Mouse (Mus musculus) limb, embryonic 12.5 days (tissue): ENCODE results near the gene Arpp21. TPM values are rescaled to one million over a fixed set of nuclear protein-coding genes. Genes with fewer than 3 reads are reported as not detected.

Experiments used
- ATAC-seq: fragments of 200-750 bp; cut with Nextera tagmentation; 2 replicates; pipeline ENCODE4 v1.8.0; 2017; ENCODE audit warnings: low read depth, moderate TSS enrichment; ENCODE audit not compliant: insufficient number of reproducible peaks, insufficient read depth, low FRiP score, low TSS enrichment
- H3K27ac ChIP-seq: fragments of 300-500 bp; sonication (generic); 2 replicates; pipeline ENCODE4 v1.5.1; 2016; ENCODE audit warnings: mild to moderate bottlenecking, moderate library complexity
- H3K27me3 ChIP-seq: fragments of 300-500 bp; sonication (generic); 2 replicates; pipeline ENCODE4 v1.6.1; 2016; ENCODE audit warnings: mild to moderate bottlenecking, moderate library complexity
- H3K36me3 ChIP-seq: fragments of 300-500 bp; sonication (generic); 2 replicates; pipeline ENCODE4 v1.6.1; 2016; ENCODE audit warnings: mild to moderate bottlenecking, moderate library complexity
- H3K4me1 ChIP-seq: fragments of 300-500 bp; sonication (generic); replicated peaks from 2 replicates; pipeline ENCODE4 v1.6.1; 2016
- H3K4me2 ChIP-seq: fragments of 300-500 bp; sonication (generic); 2 replicates; pipeline ENCODE4 v1.6.1; 2016; ENCODE audit warnings: mild to moderate bottlenecking, moderate library complexity
- H3K4me3 ChIP-seq: fragments of 300-500 bp; sonication (generic); replicated peaks from 2 replicates; pipeline ENCODE4 v1.5.1; 2016; ENCODE audit warnings: mild to moderate bottlenecking
- H3K9ac ChIP-seq: fragments of 300-500 bp; sonication (generic); replicated peaks from 2 replicates; pipeline ENCODE4 v1.6.1; 2016; ENCODE audit warnings: mild to moderate bottlenecking, moderate library complexity
- H3K9me3 ChIP-seq: fragments of 300-500 bp; sonication (generic); 2 replicates; pipeline ENCODE4 v1.6.1; 2016; ENCODE audit warnings: mild to moderate bottlenecking, moderate library complexity
- WGBS: fragments of 180-500 bp; shearing (Covaris S2); methylation state at CpG from one replicate; pipeline ENCODE4 v1.1.7; 2016; 5-methylcytosine and 5-hydroxymethylcytosine counted together
- polyA plus RNA-seq: library from polyadenylated mRNA; unstranded; fragments of >200 nt; fragmentation: Nextera tagmentation; extraction: Ambion mirVana; gene quantifications from 2 replicates; pipeline ENCODE4 v1.2.1, GENCODE M21; 2016

Arpp21 gene
- polyA plus RNA-seq, 1 experiment from 2014 or later = 11.9 TPM

- WGBS = 73% methylated on average over 4 of the region's 4 CpGs
- ATAC-seq = no peak
- H3K27ac ChIP-seq = no peak overlapping the region
- H3K4me3 ChIP-seq = no peak overlapping the region
- H3K27me3 ChIP-seq = no peaks in the 10 kb centered on the region
- no peaks in the 10 kb centered on the region for H3K4me1 ChIP-seq
- H3K4me2 ChIP-seq = no peak overlapping the region
- H3K9me3 ChIP-seq = no peaks in the 10 kb centered on the region
- H3K36me3 ChIP-seq = no peaks in the 10 kb centered on the region
- no peak overlapping the region for H3K9ac ChIP-seq
Measured at GRCm38 (mm10) chr9:112249753-112250152, 14.0 kb upstream of the Arpp21 start.

GRCm38 (mm10) chr9:112247183-112247582, 11.4 kb upstream of the Arpp21 start:
- WGBS = 71% methylated on average over 2 of the region's 2 CpGs
- no peaks in the 10 kb centered on the region for H3K9me3 ChIP-seq
- ATAC-seq = no peak

GRCm38 (mm10) chr9:112238168-112238567, 2.4 kb upstream of the Arpp21 start:
- Histone ChIP-seq H3K9ac (no peak overlapping the region), H3K27ac (no peak overlapping the region), H3K4me1 (peaks cover 16% of the 10 kb centered on the region), H3K9me3 (no peaks in the 10 kb centered on the region), H3K27me3 (peaks cover 50% of the 10 kb centered on the region), H3K4me3 (no peak overlapping the region), H3K36me3 (no peaks in the 10 kb centered on the region), H3K4me2 (no peak overlapping the region)
- no peak for ATAC-seq
- WGBS = 86% methylated on average over 9 of the region's 9 CpGs

More at GRCm38 (mm10) chr9:112247183-112247582, 11.4 kb upstream of the Arpp21 start:
- H3K4me1 ChIP-seq = no peaks in the 10 kb centered on the region
- H3K27ac ChIP-seq = no peak overlapping the region
- H3K9ac ChIP-seq = no peak overlapping the region
- H3K36me3 ChIP-seq = no peaks in the 10 kb centered on the region
- H3K27me3 ChIP-seq = no peaks in the 10 kb centered on the region
- no peak overlapping the region for H3K4me3 ChIP-seq
- no peak overlapping the region for H3K4me2 ChIP-seq

GRCm38 (mm10) chr9:112236551-112236950, 813 bp upstream of the Arpp21 start:
- Histone ChIP-seq H3K27me3 (peaks cover 65% of the 10 kb centered on the region), H3K9ac (no peak overlapping the region), H3K4me3 (no peak overlapping the region), H3K27ac (no peak overlapping the region), H3K4me1 (peaks cover 16% of the 10 kb centered on the region), H3K4me2 (no peak overlapping the region), H3K9me3 (no peaks in the 10 kb centered on the region), H3K36me3 (no peaks in the 10 kb centered on the region)
- WGBS = 82% methylated on average over 8 of the region's 8 CpGs
- ATAC-seq = no peak

- H3K27me3 ChIP-seq = peaks cover 65% of the 10 kb centered on the region
- ATAC-seq = peak; percentile 67
- 1% methylated on average over 44 of the region's 44 CpGs for WGBS
- H3K27ac ChIP-seq = no peak overlapping the region
- peak overlapping the region; percentile 90 for H3K4me2 ChIP-seq
- peaks cover 16% of the 10 kb centered on the region for H3K4me1 ChIP-seq
- no peaks in the 10 kb centered on the region for H3K36me3 ChIP-seq
- peak overlapping the region; percentile 45 for H3K4me3 ChIP-seq
- H3K9me3 ChIP-seq = no peaks in the 10 kb centered on the region
- H3K9ac ChIP-seq = no peak overlapping the region; the same call in 1 of the 2 replicates
Measured at GRCm38 (mm10) chr9:112235041-112235695, 570 bp downstream of the Arpp21 start.

- no peaks in the 10 kb centered on the region for H3K36me3 ChIP-seq
- ATAC-seq = peak; percentile 49; the same call in 1 of the 2 replicates
- H3K27me3 ChIP-seq = peaks cover 65% of the 10 kb centered on the region
- H3K4me3 ChIP-seq = peak overlapping the region; percentile 45
- H3K27ac ChIP-seq = no peak overlapping the region
- H3K4me2 ChIP-seq = peak overlapping the region; percentile 90
- H3K9me3 ChIP-seq = no peaks in the 10 kb centered on the region
- peaks cover 16% of the 10 kb centered on the region for H3K4me1 ChIP-seq
- no peak overlapping the region; the same call in 1 of the 2 replicates for H3K9ac ChIP-seq
- under 1% methylated on average over 24 of the region's 24 CpGs for WGBS
Measured at GRCm38 (mm10) chr9:112234505-112235024, 1.2 kb downstream of the Arpp21 start.

GRCm38 (mm10) chr9:112233822-112234504, 1.8 kb downstream of the Arpp21 start:
- Histone ChIP-seq H3K36me3 (no peaks in the 10 kb centered on the region), H3K9me3 (no peaks in the 10 kb centered on the region), H3K9ac (no peak overlapping the region; the same call in 1 of the 2 replicates), H3K4me2 (peak overlapping the region; percentile 90), H3K4me1 (peaks cover 16% of the 10 kb centered on the region), H3K27ac (no peak overlapping the region), H3K4me3 (peak overlapping the region; percentile 45), H3K27me3 (peaks cover 65% of the 10 kb centered on the region)
- ATAC-seq = no peak
- 16% methylated on average over 12 of the region's 12 CpGs for WGBS

GRCm38 (mm10) chr9:112233378-112233777, 2.4 kb downstream of the Arpp21 start:
- WGBS = 64% methylated on average over 6 of the region's 6 CpGs

GRCm38 (mm10) chr9:112231935-112232575, 3.7 kb downstream of the Arpp21 start:
- WGBS = 63% methylated on average over 8 of the region's 8 CpGs
- no peaks in the 10 kb centered on the region for H3K9me3 ChIP-seq
- H3K27me3 ChIP-seq = peaks cover 54% of the 10 kb centered on the region
- no peak overlapping the region for H3K4me3 ChIP-seq
- peaks cover 16% of the 10 kb centered on the region for H3K4me1 ChIP-seq
- no peak for ATAC-seq
- no peak overlapping the region for H3K4me2 ChIP-seq
- H3K9ac ChIP-seq = no peak overlapping the region
- no peaks in the 10 kb centered on the region for H3K36me3 ChIP-seq
- no peak overlapping the region for H3K27ac ChIP-seq

More at GRCm38 (mm10) chr9:112233378-112233777, 2.4 kb downstream of the Arpp21 start:
- no peak for ATAC-seq
- no peak overlapping the region for H3K4me2 ChIP-seq
- no peaks in the 10 kb centered on the region for H3K36me3 ChIP-seq
- H3K27ac ChIP-seq = no peak overlapping the region
- H3K4me3 ChIP-seq = no peak overlapping the region
- H3K9me3 ChIP-seq = no peaks in the 10 kb centered on the region
- H3K9ac ChIP-seq = no peak overlapping the region
- peaks cover 60% of the 10 kb centered on the region for H3K27me3 ChIP-seq
- peaks cover 16% of the 10 kb centered on the region for H3K4me1 ChIP-seq

GRCm38 (mm10) chr9:112231383-112231782, 4.4 kb downstream of the Arpp21 start:
- Histone ChIP-seq H3K27ac (no peak overlapping the region), H3K27me3 (peaks cover 48% of the 10 kb centered on the region), H3K36me3 (no peaks in the 10 kb centered on the region), H3K4me1 (peaks cover 16% of the 10 kb centered on the region), H3K4me2 (no peak overlapping the region), H3K9ac (no peak overlapping the region), H3K4me3 (no peak overlapping the region), H3K9me3 (no peaks in the 10 kb centered on the region)
- WGBS = 75% methylated on average over 5 of the region's 5 CpGs
- no peak for ATAC-seq

- no peaks in the 10 kb centered on the region for H3K36me3 ChIP-seq
- H3K4me1 ChIP-seq = peaks cover 16% of the 10 kb centered on the region
- no peaks in the 10 kb centered on the region for H3K9me3 ChIP-seq
- H3K27me3 ChIP-seq = peaks cover 44% of the 10 kb centered on the region
- H3K9ac ChIP-seq = no peak overlapping the region
- 90% methylated on average over 4 of the region's 4 CpGs for WGBS
- no peak overlapping the region for H3K27ac ChIP-seq
- ATAC-seq = no peak
- no peak overlapping the region for H3K4me2 ChIP-seq
- no peak overlapping the region for H3K4me3 ChIP-seq
Measured at GRCm38 (mm10) chr9:112230716-112231361, 4.9 kb downstream of the Arpp21 start.
